Mouse (Mus musculus): Measurements from ENCODE around the gene Ppp4r2.

- no peak for TF ChIP-seq POLR2A (IDR thresholded peaks at IDR 0.05; ENCODE audit: borderline replicate concordance, low read depth, low read length)
- TF ChIP-seq CTCF (IDR thresholded peaks at IDR 0.05; ENCODE audit: low read depth, low read length): no peak
Observed at GRCm38 (mm10) chr6:100831188-100831587, 2.2 kb upstream of the Ppp4r2 start.
